Mouse (Mus musculus) spleen, postnatal 10 days (tissue): Measurements from ENCODE around the gene Gm9508.
A peak's percentile ranks its signal among the peaks of the same experiment; 100 is the strongest.
"Not testable (repeated sequence)": the region's sequence is repeated elsewhere in the genome, so short reads cannot be mapped to it uniquely, and the experiment has no call there.

Experiments used
- DNase-seq, 2 experiments: peaks; one replicate each; pipeline ENCODE4 v3.0.0; 2021 to 2022; ENCODE audit warnings: low spot score in 2 of 2

Gm9508 gene

GRCm38 (mm10) chr10:77697133-77697532 lies at the start of gene Gm9508:
Gm9508 (minus strand) TSS chr10:77697233.
- no peak for DNase-seq

GRCm38 (mm10) chr10:77741924-77742688 lies 45.1 kb upstream of the Gm9508 start, which contains the start of gene Gm18596:
Gm18596 (minus strand) TSS chr10:77742638.
- not testable (repeated sequence) for DNase-seq

- no peak for DNase-seq
Measured at GRCm38 (mm10) chr10:77738929-77739328, 41.9 kb upstream of the Gm9508 start.

GRCm38 (mm10) chr10:77735928-77736327 lies 38.9 kb upstream of the Gm9508 start:
- no peak for DNase-seq

GRCm38 (mm10) chr10:77729241-77729640 lies 32.2 kb upstream of the Gm9508 start:
- DNase-seq = peak in 1 of 2 experiments; percentile 38

- DNase-seq = no peak
Measured at GRCm38 (mm10) chr10:77728280-77728679, 31.2 kb upstream of the Gm9508 start.

GRCm38 (mm10) chr10:77726186-77726585 lies 29.2 kb upstream of the Gm9508 start, which contains the start of gene Gm10100:
Gm10100 (plus strand) TSS chr10:77726486.
- DNase-seq = no peak

GRCm38 (mm10) chr10:77724855-77725254 lies 27.8 kb upstream of the Gm9508 start:
- DNase-seq = no peak

- DNase-seq = not testable (repeated sequence)
Measured at GRCm38 (mm10) chr10:77720299-77720698, 23.3 kb upstream of the Gm9508 start, which contains the start of gene Krtap12-1. Krtap12-1 (plus strand) TSS chr10:77720599.

- no peak for DNase-seq
Measured at GRCm38 (mm10) chr10:77715507-77715906, 18.5 kb upstream of the Gm9508 start, which contains the start of gene Gm10142. Gm10142 (plus strand) TSS chr10:77715807.

- no peak for DNase-seq
Measured at GRCm38 (mm10) chr10:77713734-77714133, 16.7 kb upstream of the Gm9508 start.

GRCm38 (mm10) chr10:77711157-77711556 lies 14.1 kb upstream of the Gm9508 start, which contains the start of gene Gm10024:
Gm10024 (plus strand) TSS chr10:77711457.
- DNase-seq = not testable (repeated sequence)

GRCm38 (mm10) chr10:77709831-77710230 lies 12.8 kb upstream of the Gm9508 start:
- no peak for DNase-seq

- no peak for DNase-seq
Measured at GRCm38 (mm10) chr10:77706326-77706725, 9.3 kb upstream of the Gm9508 start, which contains the start of gene Gm10272. Gm10272 (plus strand) TSS chr10:77706626.

GRCm38 (mm10) chr10:77690356-77690807 lies 6.7 kb downstream of the Gm9508 start, which contains the start of gene Gm19402:
Gm19402 (minus strand) TSS chr10:77690757.
- DNase-seq = not testable (repeated sequence)

GRCm38 (mm10) chr10:77687021-77687420 lies 10.0 kb downstream of the Gm9508 start:
- DNase-seq = no peak

- no peak for DNase-seq
Measured at GRCm38 (mm10) chr10:77685895-77686664, 11.0 kb downstream of the Gm9508 start, which contains the start of gene Tspear. Tspear (plus strand) TSS chr10:77686569.

- DNase-seq = no peak
Measured at GRCm38 (mm10) chr10:77684181-77684580, 12.9 kb downstream of the Gm9508 start.

- no peak for DNase-seq
Measured at GRCm38 (mm10) chr10:77682994-77683393, 14.0 kb downstream of the Gm9508 start.

GRCm38 (mm10) chr10:77677562-77677961 lies 19.5 kb downstream of the Gm9508 start:
- peak in 1 of 2 experiments; percentile 43 for DNase-seq

GRCm38 (mm10) chr10:77673765-77674164 lies 23.3 kb downstream of the Gm9508 start:
- DNase-seq = peak in 1 of 2 experiments; percentile 37

GRCm38 (mm10) chr10:77671519-77671918 lies 25.5 kb downstream of the Gm9508 start:
- no peak for DNase-seq
